Mouse (Mus musculus): ENCODE measurements around the gene Agk.

DNA sequence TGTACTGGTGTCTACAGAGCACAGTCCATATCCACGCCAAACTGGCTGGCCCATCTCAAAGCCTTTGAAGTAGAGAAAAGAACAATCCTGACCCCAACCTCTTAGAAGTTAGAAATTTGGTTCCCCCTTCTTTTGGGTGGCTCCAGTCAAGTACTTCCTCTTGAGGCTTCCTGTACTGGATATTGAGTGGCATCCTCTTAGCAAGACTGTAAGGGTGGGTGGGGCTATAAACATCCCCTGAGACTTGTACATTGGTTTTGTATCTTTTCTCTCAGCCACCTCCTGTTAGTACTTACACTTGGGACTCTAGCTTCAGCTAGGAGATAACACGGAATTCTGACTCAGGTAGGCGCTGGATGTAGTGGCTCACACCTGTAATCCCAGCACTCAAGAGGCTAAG lies 105.3 kb downstream of the Agk start:
- no peak for TF ChIP-seq CTCF (IDR thresholded peaks at IDR 0.05; ENCODE audit: control insufficient read depth, insufficient read depth, insufficient read length)
- no peak for TF ChIP-seq CEBPB (IDR thresholded peaks at IDR 0.05; ENCODE audit: low read depth)
- TF ChIP-seq MAX (IDR thresholded peaks at IDR 0.05) = no peak
